Mouse (Mus musculus) right cerebral cortex, postnatal 14 days (tissue): ENCODE measurements around the gene Mmadhc.

Experiments
- DNase-seq: peaks from one replicate; pipeline ENCODE4 v3.0.0; 2022

Mmadhc gene

DNA sequence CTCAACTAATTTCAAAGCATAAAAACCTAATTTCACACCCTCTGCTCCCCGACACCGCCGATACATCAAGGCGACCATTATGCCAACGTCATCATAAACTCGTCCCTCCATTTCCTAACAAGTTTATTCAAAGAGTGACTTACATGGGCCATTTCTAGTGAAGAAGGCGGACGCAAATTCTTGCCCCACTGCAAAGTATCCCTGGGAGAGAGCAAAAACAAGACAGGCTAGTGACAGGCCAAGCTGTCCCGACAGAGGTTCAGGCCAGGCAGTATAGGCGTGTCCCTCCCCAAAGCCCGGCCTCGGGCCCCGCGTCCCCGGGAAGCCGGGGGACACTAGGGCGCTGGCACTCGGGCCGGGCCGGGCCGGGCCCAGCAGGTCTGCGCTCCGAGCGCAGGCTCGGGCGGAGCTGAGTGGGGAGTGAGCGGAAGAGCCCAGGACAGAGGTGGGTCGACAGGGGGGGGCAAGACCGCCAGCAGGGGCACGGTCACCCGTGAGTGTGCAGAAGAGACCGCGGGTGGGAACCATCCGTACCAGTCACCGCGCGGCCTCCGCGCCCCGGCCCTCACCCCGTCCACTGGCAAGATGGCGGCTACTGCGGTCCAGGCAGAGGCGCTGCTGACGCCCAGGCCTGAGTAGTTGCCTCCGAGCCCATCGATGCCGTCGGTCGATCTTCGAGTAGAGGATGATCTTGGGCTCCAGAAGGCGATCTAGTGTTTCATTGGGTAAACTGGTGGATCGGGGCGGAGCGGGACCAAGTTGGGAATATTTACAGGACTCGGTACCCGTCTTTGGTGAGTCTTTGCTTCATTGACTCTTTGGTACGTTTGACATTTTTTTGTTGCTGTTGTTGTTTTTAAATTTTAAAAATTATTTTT is at the start of gene Mmadhc:
Mmadhc (minus strand) TSS at position 693 of the 878 bp plus-strand sequence.
- DNase-seq: peak; percentile 90

DNA sequence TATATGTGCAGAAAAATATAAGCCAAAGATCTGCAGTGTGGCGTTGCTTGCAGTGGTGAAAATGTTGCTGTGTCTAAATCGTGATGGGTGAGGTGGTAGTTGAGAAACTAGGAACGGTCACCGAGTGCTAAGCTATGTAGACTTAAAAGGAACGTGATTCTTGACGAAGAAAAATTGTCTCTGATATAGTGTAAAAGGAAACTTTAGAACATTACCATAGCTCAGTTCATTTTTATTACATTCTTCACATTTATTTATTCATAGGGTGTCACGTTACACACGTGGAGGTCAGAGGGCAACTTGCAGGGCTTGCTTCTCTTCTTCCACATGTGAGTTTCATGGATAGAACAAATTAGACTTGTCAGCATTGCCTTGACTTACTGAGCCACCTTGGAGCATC is 47.0 kb upstream of the Mmadhc start:
- no peak for DNase-seq

DNA sequence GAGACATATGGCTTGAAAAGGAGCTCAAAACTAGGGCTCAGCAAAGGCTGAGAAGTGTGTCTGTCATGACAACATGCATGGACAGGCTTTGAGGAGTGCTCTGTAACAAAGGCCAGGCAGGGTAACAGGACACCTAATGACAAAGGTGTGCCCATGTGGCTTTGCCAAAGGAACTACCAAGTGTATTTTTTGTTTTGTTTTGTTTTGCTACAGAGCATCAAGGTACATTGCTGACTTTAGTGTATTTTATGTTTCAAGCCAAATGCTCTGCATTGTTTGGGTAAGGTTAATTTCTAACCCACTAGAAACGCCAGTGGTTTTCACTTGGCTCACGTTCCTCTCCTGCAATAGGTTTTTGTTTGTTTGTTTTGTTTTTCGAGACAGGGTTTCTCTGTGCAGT is 42.5 kb upstream of the Mmadhc start:
- DNase-seq: no peak

DNA sequence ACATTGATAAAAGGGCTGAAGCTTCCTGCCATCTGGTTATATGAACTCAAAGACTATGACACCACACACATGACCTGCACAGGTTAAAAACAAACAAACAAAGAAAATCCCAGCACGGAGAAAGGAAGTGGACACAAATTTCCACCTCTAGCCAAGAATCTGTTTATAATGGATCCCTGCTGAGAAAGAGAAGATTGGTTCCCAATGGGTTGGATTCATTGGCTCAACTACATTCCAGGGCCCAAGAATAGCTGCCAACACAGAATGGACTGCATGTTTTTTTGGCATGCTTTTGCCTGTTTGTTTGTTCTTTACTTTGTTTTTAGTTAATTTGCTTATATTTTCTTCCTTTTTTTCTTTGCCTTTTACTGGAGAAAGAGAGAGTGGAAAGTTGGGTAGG is 41.0 kb upstream of the Mmadhc start:
- no peak for DNase-seq

DNA sequence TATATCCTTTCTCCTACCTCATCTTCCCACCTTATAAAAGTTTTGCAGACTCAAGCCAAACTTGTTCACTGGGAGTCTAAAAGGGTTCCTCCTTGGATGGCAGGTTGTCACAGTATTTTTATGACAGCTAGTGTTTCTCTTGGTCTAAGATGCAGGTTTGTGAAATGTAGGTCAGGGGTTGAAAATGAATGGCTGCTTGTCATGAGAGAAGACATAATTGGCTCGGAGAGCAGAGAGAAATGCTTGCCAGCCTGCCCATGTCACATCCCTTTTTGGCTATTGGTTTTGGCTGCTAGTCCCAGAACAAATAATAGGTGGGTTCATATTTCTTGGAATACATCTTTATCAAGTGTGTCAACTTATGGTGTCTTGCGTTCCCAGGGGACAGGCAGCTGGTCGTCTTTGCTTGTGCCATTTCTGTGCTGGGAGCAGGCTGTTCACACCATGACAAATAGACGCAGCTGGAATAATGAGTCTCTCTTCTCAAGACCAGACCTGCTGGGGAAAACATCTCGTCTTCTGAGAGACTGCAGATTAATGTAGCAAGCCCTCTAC is 35.2 kb upstream of the Mmadhc start:
- no peak for DNase-seq

DNA sequence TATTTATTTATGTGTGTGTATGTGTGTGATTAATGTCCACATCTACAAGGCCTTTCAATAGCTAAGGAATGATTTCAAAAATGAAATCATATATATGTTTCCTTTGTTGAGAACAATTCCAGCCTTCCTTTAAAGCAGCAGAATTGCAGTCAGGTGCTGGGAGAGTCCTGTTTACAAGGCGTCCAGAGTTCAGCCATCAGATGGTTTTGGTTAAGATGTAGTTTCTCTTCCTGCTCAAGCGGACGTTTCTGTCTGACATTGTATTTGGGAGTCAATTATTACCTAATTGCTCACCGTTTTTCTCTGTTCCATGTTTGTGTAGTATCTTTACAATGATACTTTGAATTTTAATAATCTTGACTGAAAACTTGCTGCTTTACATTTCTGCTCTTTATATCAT is 31.6 kb upstream of the Mmadhc start:
- no peak for DNase-seq

DNA sequence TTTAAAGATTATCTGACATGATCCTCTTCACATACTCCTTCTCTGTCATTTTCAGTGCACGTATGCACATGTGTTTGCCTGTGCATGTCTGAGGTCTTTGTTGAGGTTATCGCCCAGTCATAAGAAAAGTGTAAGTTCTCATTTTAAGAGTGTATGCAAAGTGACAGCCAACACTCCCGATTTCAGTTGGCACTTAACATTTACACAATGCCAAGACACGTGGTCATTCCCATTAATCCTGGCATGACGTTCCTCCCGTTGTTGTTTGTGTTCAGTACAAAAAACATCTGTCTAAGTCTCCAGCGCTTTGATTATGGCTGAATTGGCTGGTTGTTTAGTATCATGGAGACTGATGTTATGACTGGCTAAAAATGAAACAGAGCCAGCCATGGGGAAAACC is 28.2 kb upstream of the Mmadhc start:
- DNase-seq: no peak

DNA sequence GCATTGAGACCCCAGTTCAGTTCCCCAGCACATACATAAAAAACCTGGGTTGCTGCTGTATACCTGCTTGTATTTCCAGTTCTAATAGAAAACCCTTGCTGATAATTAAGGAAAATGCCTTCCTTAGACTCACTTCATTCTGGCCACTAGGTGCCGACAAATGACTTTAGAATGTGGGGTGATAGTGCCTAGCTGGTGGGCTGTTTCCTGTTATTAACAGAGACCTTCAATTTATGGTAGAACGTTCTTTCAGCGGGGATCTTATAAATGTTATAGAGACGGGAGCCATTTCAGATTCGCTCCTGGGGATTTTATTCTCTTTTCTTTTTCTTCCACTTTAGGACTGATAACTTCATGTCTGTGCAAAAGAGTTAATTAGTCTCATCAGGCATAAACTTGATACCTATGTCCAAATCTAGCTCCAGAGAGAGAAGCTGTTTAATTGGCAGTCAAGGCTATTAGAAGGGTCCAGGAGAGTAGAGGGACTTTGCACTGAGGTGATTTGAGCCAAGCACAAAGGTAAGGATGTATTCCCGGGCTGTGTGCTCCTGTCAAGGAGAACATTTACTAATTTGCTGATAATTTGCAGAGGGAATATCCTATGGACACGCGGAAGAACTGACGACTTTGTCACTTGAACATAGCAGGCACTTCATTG is 10.2 kb upstream of the Mmadhc start:
- peak; percentile 45 for DNase-seq

DNA sequence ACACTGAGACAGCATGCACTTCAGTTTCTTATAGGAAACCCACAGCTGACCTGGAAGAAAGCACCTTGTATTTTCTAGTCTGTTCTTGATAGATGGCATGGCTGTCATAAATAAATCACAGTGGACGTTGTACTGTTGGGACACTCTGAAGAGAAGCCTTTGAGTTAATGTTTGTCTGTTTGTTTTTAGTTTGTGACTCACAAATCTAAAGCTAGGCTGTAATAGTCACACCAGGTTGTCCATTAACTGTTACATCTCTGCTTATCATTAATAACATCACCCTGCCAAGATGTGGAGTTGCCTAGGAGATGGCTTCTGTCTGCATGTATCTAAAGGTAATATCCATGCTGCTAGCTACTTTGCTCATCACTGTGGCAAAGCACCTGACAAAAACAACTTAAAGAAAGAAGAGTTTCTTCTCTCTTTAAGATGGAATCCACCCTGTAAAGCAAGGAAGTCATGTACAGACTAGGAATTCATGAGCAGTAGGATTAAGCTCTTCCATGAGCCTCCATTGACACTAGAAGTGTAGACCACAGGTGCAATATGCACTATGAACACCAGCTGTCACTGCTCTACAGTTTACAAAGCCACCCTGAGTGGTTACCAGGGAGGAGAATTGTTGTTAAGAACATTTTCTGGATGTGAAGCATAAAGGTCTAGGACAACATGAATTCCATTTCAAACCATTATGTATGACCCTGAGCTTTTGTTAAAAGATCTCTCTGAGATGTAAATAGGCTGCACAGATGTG is 8.4 kb upstream of the Mmadhc start:
- peak; percentile 6 for DNase-seq

DNA sequence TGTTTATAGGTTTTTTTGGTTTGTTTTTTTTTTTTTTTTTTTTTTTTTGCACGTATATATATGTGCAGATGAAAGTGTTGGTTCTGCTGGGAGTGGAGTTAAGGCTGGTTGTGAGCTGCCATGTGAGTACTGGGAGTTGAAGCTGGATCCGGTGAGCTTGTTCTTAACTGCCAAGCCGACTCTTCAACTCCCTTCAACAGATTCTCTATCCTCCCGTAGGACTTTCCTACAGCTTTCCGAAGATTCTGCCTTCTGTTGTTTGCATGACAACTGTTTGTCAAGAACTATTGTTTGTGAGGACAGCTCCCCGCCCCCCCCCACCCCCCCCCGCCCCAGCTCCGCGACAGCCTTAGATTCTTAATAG is 368 bp upstream of the Mmadhc start:
- no peak for DNase-seq

DNA sequence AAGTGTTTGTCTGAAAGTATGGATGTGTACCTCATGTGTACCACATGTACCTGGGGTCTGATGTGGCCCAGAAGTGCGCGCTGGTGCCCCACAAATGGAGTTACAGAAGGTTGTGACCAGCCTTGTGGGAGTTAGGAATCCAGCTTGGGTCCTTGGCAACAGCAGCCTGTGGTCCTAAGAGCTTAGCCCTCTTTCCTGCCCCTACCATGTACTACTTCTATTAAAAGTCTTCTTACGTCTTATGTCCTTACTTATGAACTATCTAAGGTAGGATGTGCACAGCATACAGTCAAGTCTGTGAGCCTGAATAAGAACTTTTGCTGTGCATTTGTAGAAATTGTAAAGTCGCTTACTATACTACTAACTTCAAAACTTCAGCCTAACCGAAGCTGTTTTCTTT is 1.0 kb downstream of the Mmadhc start:
- no peak for DNase-seq

DNA sequence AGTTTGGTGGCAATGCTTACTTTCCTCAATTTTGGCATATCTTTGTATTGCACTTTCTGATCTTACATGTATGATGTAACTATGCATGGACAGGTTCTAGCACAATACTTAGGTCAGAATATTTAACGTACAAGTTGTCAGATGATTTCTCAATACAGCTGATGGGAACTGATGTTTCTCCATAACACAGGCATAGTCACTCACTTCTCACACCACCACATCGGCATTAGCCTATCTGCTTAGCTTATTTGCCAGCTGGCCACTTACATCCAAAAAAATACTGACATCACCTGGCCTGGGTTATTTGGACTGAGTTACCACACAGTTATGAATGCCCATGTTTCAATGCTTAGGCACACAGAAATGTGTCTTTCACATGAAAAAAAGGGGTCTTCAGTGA is 2.5 kb downstream of the Mmadhc start:
- DNase-seq: no peak

DNA sequence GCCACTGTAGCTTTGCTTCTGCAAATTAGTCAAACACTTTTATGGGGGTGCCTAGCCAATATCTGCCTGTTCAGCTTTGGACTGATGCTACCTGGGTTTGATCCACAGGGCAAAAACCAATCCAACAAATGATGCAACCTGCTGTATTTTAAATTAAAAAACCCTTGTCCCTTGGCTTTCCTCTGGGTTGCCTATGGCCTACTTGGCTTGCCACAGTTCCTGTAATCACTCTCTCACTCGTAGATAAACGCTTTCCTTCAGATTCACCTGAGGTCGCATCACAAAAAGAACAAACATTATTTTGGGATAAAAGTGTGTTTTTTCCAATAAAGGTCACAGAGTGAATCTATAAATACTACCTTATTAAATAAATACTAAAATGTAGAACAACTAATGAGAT is 3.0 kb downstream of the Mmadhc start:
- DNase-seq: no peak

DNA sequence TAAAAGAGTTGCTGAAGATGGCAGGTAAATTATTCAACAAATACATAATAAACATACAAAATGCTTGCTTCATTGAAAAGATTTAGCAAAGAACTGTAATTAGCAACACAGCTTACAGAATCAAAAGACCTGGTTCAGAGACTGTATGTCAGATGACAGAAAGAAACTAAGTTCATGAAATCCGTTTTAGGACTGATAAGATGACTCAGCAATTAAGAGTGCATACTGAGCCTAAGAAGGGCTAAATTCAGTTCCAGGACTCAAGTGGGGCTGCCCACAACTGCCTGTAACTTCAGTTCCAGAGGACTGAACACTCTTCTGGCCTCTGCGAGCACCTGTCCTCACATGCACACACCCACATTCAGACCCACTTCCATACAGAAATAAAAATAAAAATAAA is 4.7 kb downstream of the Mmadhc start:
- no peak for DNase-seq

DNA sequence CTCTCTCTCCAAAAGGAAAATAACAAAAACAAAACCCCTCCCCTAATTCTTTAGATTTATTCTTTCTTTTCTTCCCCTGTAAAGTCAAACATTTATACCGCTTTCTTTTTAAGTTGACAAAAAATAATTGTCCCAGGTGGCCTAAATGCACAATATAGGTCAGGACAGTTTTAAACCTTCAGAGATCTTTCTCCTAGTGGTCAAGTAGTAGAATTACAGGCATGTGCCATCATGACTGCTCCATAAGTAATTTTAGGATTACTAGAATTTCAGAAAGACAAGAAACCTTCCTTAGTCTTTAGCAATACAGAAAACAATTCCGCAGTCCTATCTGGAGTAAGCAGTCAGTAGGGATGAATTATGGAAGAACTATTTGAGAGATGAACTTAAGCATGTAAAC is 5.8 kb downstream of the Mmadhc start:
- no peak for DNase-seq

DNA sequence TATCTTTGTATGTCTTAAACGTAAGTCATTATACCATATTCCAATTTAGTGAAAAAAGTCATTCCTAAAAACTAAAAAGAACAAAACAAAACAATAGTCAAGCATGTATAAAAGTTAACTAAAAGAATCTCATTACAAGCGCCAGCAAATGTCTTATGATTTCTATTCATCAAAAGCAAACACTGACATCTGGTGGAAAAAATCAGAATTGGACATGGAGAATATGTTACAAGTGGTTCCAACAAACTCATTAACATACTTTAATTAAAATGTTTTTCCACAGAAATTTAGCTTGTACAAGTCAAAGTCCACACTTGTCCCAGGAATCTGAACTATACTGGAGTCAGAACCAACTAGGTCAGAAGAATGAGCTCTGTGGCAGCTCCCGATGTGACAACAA is 11.8 kb downstream of the Mmadhc start:
- no peak for DNase-seq

DNA sequence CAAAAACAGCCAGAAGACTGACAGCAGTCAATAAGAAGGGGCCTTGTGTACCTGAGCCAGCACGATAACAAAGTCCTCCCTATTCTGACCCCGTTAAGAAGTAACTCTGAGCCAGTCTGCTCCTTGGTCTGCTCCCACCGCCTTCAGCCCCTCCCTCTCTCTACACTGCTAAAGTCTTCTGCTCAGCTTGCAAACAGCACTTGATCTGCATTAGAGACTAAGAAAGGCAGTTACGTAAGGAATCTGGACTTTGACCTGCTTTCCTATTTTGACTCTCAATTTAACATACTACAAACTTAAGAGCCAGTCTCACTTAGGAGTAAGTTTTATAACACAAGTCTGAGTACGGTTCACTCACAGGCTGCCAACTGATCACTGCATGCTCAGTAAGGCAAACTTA is 12.6 kb downstream of the Mmadhc start:
- no peak for DNase-seq

DNA sequence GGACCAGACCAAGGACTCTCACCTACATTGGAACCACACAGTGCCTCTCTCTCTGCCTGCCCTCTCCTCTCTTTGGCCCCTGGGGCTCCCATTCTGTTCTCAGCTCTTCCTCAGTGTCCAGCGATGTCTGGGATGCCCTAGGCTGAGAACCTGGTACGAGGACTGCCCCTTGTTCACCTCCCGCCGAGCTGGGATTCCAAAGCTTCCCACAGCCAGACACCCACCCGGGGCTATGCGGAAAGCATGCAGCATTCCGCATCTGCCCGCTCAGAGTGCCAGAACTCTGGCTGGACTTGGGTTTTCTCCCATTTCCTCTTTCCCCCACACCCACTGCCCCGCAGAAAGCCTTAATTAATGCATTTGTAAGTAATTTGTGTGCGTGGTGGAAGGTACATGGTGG is 19.9 kb downstream of the Mmadhc start:
- no peak for DNase-seq

DNA sequence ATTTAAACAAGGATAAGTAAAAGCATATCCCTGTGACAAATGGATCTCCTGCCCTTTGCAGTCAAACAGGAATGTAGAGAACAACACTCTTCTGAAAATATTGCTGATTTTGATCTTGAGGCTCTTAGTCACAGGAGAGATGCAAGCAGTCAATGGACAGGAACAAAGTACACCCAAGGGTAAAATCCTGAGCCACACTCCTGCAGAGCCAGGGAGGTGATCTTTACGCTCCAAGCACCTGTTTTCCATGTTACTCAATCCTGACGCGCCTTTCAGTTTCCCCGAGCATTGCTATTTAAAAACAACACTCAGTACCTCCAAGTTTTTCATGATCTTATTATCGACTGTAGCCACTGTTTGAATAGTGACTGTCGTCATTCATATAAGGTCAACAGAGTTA is 23.2 kb downstream of the Mmadhc start:
- no peak for DNase-seq

DNA sequence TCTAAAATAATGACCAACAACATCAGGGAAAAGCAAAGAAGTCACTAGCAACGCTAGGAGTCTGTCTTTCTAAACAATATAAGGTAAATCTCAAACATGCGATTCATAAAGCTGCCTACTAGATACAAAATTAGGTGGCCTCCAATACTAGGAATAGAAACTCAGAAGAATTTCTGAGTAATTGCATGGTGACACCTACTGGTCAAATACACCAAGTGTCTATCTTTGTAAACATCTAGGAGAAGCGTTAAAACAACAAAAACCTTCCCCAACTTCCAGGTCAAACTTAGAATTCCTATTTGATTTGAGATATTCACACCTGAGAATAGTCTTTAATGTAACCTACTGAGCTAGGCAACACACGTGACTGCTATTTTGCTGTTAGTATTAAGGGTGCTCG is 24.4 kb downstream of the Mmadhc start:
- no peak for DNase-seq

DNA sequence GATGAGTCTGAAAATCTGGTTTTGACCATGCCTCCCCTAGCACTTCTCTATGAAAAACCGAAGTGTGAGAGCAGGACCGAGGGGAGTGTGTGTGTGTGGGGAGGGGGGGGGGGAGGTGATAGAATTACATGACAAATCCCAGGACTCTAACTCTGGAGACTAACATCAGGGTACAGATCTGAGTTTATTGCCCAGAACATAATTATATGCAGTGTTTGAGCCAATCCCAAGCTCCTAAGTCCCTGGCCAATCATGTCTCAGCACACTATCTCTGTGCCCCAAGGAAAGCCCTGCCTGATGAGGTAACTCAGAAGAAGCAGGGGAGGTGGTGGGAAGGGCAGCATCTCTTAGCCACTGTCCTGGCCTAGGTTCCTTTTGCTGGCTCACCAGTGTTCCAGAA is 28.1 kb downstream of the Mmadhc start:
- no peak for DNase-seq

DNA sequence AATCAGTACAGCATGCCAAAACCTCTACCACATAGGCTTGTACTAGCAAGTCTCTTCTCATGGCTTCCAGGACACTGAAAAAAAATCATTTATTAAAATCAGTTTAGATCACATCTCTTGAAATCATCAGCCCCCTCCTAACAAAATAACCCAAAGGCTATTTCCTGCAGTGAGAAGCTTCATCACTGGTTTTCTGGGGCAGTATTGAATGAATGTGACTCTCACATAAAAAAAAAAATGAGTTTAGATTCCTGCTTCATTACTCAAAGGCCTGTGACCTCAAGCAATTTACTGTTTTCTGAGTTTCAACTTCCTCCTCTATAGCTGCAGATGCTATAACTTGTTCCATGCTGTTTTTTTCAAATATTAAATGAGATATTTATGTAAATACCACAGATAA is 29.6 kb downstream of the Mmadhc start:
- no peak for DNase-seq

DNA sequence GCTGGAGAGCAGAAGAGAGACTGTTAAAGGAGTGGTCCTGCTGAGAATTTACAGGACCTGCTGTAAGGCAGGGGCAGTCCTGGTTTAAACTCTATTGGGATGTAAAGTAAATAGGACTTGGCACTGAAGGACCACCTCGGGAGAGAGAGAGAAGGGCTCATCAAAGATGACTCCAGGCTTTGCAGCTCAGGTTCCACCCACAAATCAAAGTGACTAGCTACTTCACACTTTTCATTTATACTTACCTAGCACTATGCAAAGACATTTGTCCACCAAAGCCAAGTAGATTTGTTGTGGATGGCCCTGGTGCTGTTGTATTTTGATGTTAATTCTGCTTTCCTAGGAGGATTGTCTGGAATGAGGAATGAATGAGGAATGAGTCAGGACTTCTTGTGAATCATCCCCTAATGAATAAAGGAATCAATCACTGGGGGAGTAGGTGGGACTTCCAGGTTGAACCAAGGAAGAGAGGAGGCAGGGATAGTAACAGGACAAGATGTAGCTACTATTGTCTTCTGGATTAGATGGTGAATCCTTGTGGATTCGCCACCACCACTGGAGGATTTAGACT is 31.3 kb downstream of the Mmadhc start:
- no peak for DNase-seq
